Mouse (Mus musculus) cortical plate, adult 2 months (tissue): ENCODE measurements around the gene Cnn3.

Experiments used
- CTCF ChIP-seq: fragments of 200-500 bp; IDR thresholded peaks from 2 replicates; pipeline ENCODE4 v1.5.1; 2011; ENCODE audit warnings: mild to moderate bottlenecking, control low read depth, low read length; ENCODE audit not compliant: insufficient read depth; ENCODE audit errors: extremely low read depth
- POLR2A ChIP-seq: fragments of 200-500 bp; IDR thresholded peaks from 2 replicates; pipeline ENCODE4 v1.6.1; 2011; ENCODE audit warnings: mild to moderate bottlenecking, low read length, control low read depth; ENCODE audit not compliant: insufficient read depth; ENCODE audit errors: extremely low read depth

- TF ChIP-seq POLR2A (no peak), CTCF (no peak)
Observed at GRCm38 (mm10) chr3:121405101-121405500, 21.2 kb upstream of the Cnn3 start.
